Mouse (Mus musculus): ENCODE results near the gene Apc2.
A peak's percentile ranks its signal among the peaks of the same experiment; 100 is the strongest.

Gene Apc2

GRCm38 (mm10) chr10:80320340-80320760 lies 24.6 kb downstream of the Apc2 start, which contains the start of gene 2310011J03Rik:
TSS of gene 2310011J03Rik (minus strand) at chr10:80320537.
- peak; percentile 86 for DNase-seq (ENCODE audit: extremely low read depth, low read depth)

GRCm38 (mm10) chr10:80321014-80321669 lies 25.4 kb downstream of the Apc2 start:
- no peak for DNase-seq (ENCODE audit: extremely low read depth, low read depth)

- no peak for DNase-seq (ENCODE audit: extremely low read depth, low read depth)
These were observed 26.1 kb downstream of the Apc2 start for GRCm38 (mm10) chr10:80321670-80322581.

- DNase-seq (ENCODE audit: extremely low read depth, low read depth), result no peak
These were observed 27.0 kb downstream of the Apc2 start for GRCm38 (mm10) chr10:80322811-80323211.

GRCm38 (mm10) chr10:80323261-80324119 lies 27.7 kb downstream of the Apc2 start:
- DNase-seq (ENCODE audit: extremely low read depth, low read depth), result no peak

- DNase-seq (ENCODE audit: extremely low read depth, low read depth), result peak; percentile 77
These were observed 28.6 kb downstream of the Apc2 start for GRCm38 (mm10) chr10:80324120-80325037.

GRCm38 (mm10) chr10:80325045-80325444 lies 29.3 kb downstream of the Apc2 start:
- no peak for DNase-seq (ENCODE audit: extremely low read depth, low read depth)

- peak; percentile 94 for DNase-seq (ENCODE audit: extremely low read depth, low read depth)
These were observed 33.7 kb downstream of the Apc2 start, which contains the start of the genes Pcsk4 and Reep6 for GRCm38 (mm10) chr10:80329273-80330081. TSS of gene Pcsk4 (minus strand) at chr10:80329498. TSS of gene Reep6 (plus strand) at chr10:80329953.

- DNase-seq (ENCODE audit: extremely low read depth, low read depth), result no peak
These were observed 34.3 kb downstream of the Apc2 start for GRCm38 (mm10) chr10:80330084-80330483.

- DNase-seq (ENCODE audit: extremely low read depth, low read depth), result no peak
These were observed 35.1 kb downstream of the Apc2 start for GRCm38 (mm10) chr10:80330888-80331287.

- no peak for DNase-seq (ENCODE audit: extremely low read depth, low read depth)
These were observed 36.1 kb downstream of the Apc2 start for GRCm38 (mm10) chr10:80331636-80332524.

GRCm38 (mm10) chr10:80332525-80332989 lies 36.8 kb downstream of the Apc2 start:
- no peak for DNase-seq (ENCODE audit: extremely low read depth, low read depth)

- DNase-seq (ENCODE audit: extremely low read depth, low read depth), result no peak
These were observed 40.5 kb downstream of the Apc2 start for GRCm38 (mm10) chr10:80336263-80336662.

- peak; percentile 71 for DNase-seq (ENCODE audit: extremely low read depth, low read depth)
These were observed 44.4 kb downstream of the Apc2 start for GRCm38 (mm10) chr10:80339941-80340750.

- DNase-seq (ENCODE audit: extremely low read depth, low read depth), result no peak
These were observed 45.2 kb downstream of the Apc2 start for GRCm38 (mm10) chr10:80341026-80341425.

- no peak for DNase-seq (ENCODE audit: extremely low read depth, low read depth)
These were observed 45.9 kb downstream of the Apc2 start for GRCm38 (mm10) chr10:80341491-80342304.

Data from MEL-GATA-1-ER (cell line).